Mouse (Mus musculus): ENCODE results near the gene Dip2b.

DNA sequence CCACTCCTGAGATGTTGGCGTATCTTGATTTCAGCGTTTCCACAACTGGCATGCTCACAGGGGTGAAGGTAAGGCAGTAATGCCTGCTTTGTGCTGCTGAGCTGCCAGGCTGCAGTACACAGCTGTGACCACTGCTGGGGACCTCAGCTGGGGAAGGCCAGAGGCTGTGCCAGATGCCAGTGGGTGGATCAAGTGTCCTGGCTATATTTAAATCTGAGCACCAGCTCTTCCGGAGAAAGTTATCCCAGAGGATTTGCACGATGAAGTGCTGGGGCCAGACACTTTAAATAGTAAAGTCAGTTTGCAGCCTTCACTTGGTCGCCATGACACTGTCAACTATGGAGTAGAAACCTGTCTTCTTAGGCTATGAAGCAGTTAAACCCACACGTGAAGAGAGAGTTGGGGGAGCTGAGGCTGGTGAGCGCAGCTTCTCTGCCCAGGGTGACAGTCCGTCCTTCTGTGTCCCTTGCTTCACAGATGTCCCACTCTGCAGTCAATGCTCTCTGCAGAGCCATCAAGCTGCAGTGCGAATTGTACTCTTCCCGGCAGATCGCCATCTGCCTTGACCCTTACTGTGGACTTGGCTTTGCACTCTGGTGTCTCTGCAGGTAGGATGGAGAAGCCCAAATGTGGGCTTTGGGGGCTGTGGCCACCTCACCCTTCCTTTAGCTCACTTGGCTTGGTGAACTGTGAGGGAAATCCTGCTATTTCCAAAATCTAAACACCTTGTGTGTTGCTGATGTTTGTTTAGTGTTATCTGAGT, 160.7 kb downstream of the Dip2b start:
- TF ChIP-seq CTCF (IDR thresholded peaks at IDR 0.05; ENCODE audit: low read depth) (no peak), EP300 (IDR thresholded peaks at IDR 0.05; ENCODE audit: low read depth) (no peak)

All from liver, postnatal 0 days (tissue).